Mouse (Mus musculus) heart, embryonic 16.5 days (tissue): ENCODE results near the gene Krtap4-6. TPM values are rescaled to one million over a fixed set of nuclear protein-coding genes. Genes with fewer than 3 reads are reported as not detected.
"Not testable (repeated sequence)": the region's sequence is repeated elsewhere in the genome, so short reads cannot be mapped to it uniquely, and the experiment has no call there.

Source experiments
- ATAC-seq: fragments of 200-750 bp; cut with Nextera tagmentation; replicated peaks from 2 replicates; pipeline ENCODE4 v1.8.0; 2017; ENCODE audit warnings: moderate number of reproducible peaks; ENCODE audit not compliant: insufficient read depth, low FRiP score; ENCODE audit errors: extremely low read depth
- H3K27ac ChIP-seq: fragments of 300-500 bp; sonication (generic); 2 replicates; pipeline ENCODE4 v1.5.1; 2014; ENCODE audit warnings: mild to moderate bottlenecking, low read length, control low read depth, moderate library complexity
- H3K27me3 ChIP-seq: fragments of 300-500 bp; sonication (generic); 2 replicates; pipeline ENCODE4 v1.6.1; 2014; ENCODE audit warnings: low read length, mixed read lengths; ENCODE audit not compliant: control insufficient read depth, insufficient read depth
- H3K36me3 ChIP-seq: fragments of 300-500 bp; sonication (generic); 2 replicates; pipeline ENCODE4 v1.6.1; 2014; ENCODE audit not compliant: control insufficient read depth, insufficient read depth
- H3K4me1 ChIP-seq: fragments of 300-500 bp; sonication (generic); 2 replicates; pipeline ENCODE4 v1.6.1; 2014; ENCODE audit warnings: low read length, mixed read lengths; ENCODE audit not compliant: control insufficient read depth, insufficient read depth
- H3K4me2 ChIP-seq: fragments of 300-500 bp; sonication (generic); 2 replicates; pipeline ENCODE4 v1.6.1; 2014; ENCODE audit warnings: low read depth, mild to moderate bottlenecking, control low read depth, low read length
- H3K4me3 ChIP-seq: fragments of 300-500 bp; sonication (generic); 2 replicates; pipeline ENCODE4 v1.5.1; 2014; ENCODE audit warnings: mild to moderate bottlenecking, control low read depth, low read length
- H3K9ac ChIP-seq: fragments of 300-500 bp; sonication (generic); 2 replicates; pipeline ENCODE4 v1.6.1; 2014; ENCODE audit warnings: low read length, control low read depth
- H3K9me3 ChIP-seq: fragments of 300-500 bp; sonication (generic); replicated peaks from 2 replicates; pipeline ENCODE4 v1.6.1; 2016; ENCODE audit warnings: low read length; ENCODE audit not compliant: control insufficient read depth
- WGBS: fragments of 180-500 bp; shearing (Covaris S2); extraction: QIAGEN DNeasy Blood & Tissue Kit; methylation state at CpG from one replicate; pipeline ENCODE4 v1.1.7; 2014; 5-methylcytosine and 5-hydroxymethylcytosine counted together
- polyA plus RNA-seq: library from polyadenylated mRNA; unstranded; fragments of >200 nt; fragmentation: Nextera tagmentation; extraction: Ambion mirVana; gene quantifications from 2 replicates; pipeline ENCODE4 v1.2.1, GENCODE M21; 2015

The Krtap4-6 gene
- polyA plus RNA-seq, 1 experiment from 2014 or later = not detected

GRCm38 (mm10) chr11:99646444-99646843 lies 19.3 kb downstream of the Krtap4-6 start:
- no peak for ATAC-seq
- H3K27ac ChIP-seq = no peak overlapping the region
- H3K27me3 ChIP-seq = no peaks in the 10 kb centered on the region
- H3K36me3 ChIP-seq = no peaks in the 10 kb centered on the region
- H3K4me2 ChIP-seq = no peak overlapping the region
- H3K9me3 ChIP-seq = no peaks in the 10 kb centered on the region; the same call in 1 of the 2 replicates
- 76% methylated on average over 15 of the region's 15 CpGs for WGBS
- no peak overlapping the region for H3K9ac ChIP-seq
- H3K4me1 ChIP-seq = no peaks in the 10 kb centered on the region
- H3K4me3 ChIP-seq = no peak overlapping the region

GRCm38 (mm10) chr11:99644351-99644750 lies 21.4 kb downstream of the Krtap4-6 start:
- no peak for ATAC-seq

GRCm38 (mm10) chr11:99643635-99644139 lies 22.1 kb downstream of the Krtap4-6 start, which contains the start of gene Krtap4-7:
TSS of gene Krtap4-7 (minus strand) at chr11:99644089.
- H3K4me1 ChIP-seq, H3K9me3 ChIP-seq, H3K36me3 ChIP-seq, H3K4me3 ChIP-seq, H3K9ac ChIP-seq, H3K4me2 ChIP-seq, ATAC-seq, H3K27me3 ChIP-seq, H3K27ac ChIP-seq: not testable (repeated sequence)
- WGBS = 81% methylated on average over 9 of the region's 9 CpGs

More at GRCm38 (mm10) chr11:99644351-99644750, 21.4 kb downstream of the Krtap4-6 start:
- 73% methylated on average over 3 of the region's 3 CpGs for WGBS
- Histone ChIP-seq H3K4me2 (no peak overlapping the region), H3K4me1 (no peaks in the 10 kb centered on the region), H3K27ac (no peak overlapping the region), H3K36me3 (no peaks in the 10 kb centered on the region), H3K27me3 (no peaks in the 10 kb centered on the region), H3K4me3 (no peak overlapping the region), H3K9me3 (no peaks in the 10 kb centered on the region), H3K9ac (no peak overlapping the region)

GRCm38 (mm10) chr11:99640926-99641325 lies 24.8 kb downstream of the Krtap4-6 start:
- ATAC-seq = no peak
- no peaks in the 10 kb centered on the region for H3K27me3 ChIP-seq
- no peaks in the 10 kb centered on the region for H3K4me1 ChIP-seq
- H3K4me2 ChIP-seq = no peak overlapping the region
- H3K9me3 ChIP-seq = no peaks in the 10 kb centered on the region
- no peak overlapping the region for H3K4me3 ChIP-seq
- no peak overlapping the region for H3K9ac ChIP-seq
- H3K27ac ChIP-seq = no peak overlapping the region
- WGBS = 14% methylated on average over 1 of the region's 1 CpGs
- H3K36me3 ChIP-seq = no peaks in the 10 kb centered on the region

GRCm38 (mm10) chr11:99637086-99637485 lies 28.7 kb downstream of the Krtap4-6 start:
- no peak for ATAC-seq
- no peaks in the 10 kb centered on the region for H3K27me3 ChIP-seq
- no peak overlapping the region for H3K4me3 ChIP-seq
- H3K4me1 ChIP-seq = no peaks in the 10 kb centered on the region
- H3K27ac ChIP-seq = no peak overlapping the region
- no peak overlapping the region for H3K9ac ChIP-seq
- WGBS = 38% methylated on average over 1 of the region's 1 CpGs
- H3K4me2 ChIP-seq = no peak overlapping the region
- H3K9me3 ChIP-seq = no peaks in the 10 kb centered on the region
- H3K36me3 ChIP-seq = no peaks in the 10 kb centered on the region

GRCm38 (mm10) chr11:99634653-99635134 lies 31.1 kb downstream of the Krtap4-6 start, which contains the start of gene Krtap4-2:
TSS of gene Krtap4-2 (minus strand) at chr11:99635084.
- no peaks in the 10 kb centered on the region for H3K4me1 ChIP-seq
- no peaks in the 10 kb centered on the region for H3K36me3 ChIP-seq
- H3K4me2 ChIP-seq = no peak within 1 kb of the TSS
- H3K27ac ChIP-seq = no peak within 1 kb of the TSS
- 36% methylated on average over 8 of the region's 8 CpGs for WGBS
- ATAC-seq = no peak
- 0 out of 2 replicates have a peak, but pooled peaks cover 3% of the 10 kb centered on the region for H3K27me3 ChIP-seq
- no peak within 1 kb of the TSS for H3K9ac ChIP-seq
- no peaks in the 10 kb centered on the region for H3K9me3 ChIP-seq
- no peak within 1 kb of the TSS for H3K4me3 ChIP-seq

- Histone ChIP-seq H3K4me3 (no peak overlapping the region), H3K9ac (no peak overlapping the region), H3K4me1 (no peaks in the 10 kb centered on the region), H3K36me3 (no peaks in the 10 kb centered on the region), H3K9me3 (no peaks in the 10 kb centered on the region), H3K4me2 (no peak overlapping the region), H3K27me3 (0 out of 2 replicates have a peak, but pooled peaks cover 3% of the 10 kb centered on the region), H3K27ac (no peak overlapping the region)
- WGBS = 45% methylated on average over 2 of the region's 2 CpGs
- ATAC-seq = no peak
These were observed 32.5 kb downstream of the Krtap4-6 start for GRCm38 (mm10) chr11:99633293-99633692.

- H3K36me3 ChIP-seq = no peaks in the 10 kb centered on the region
- H3K4me2 ChIP-seq = no peak overlapping the region
- WGBS = 67% methylated on average over 3 of the region's 3 CpGs
- H3K4me1 ChIP-seq = no peaks in the 10 kb centered on the region
- H3K9ac ChIP-seq = no peak overlapping the region
- ATAC-seq = no peak
- 0 out of 2 replicates have a peak, but pooled peaks cover 3% of the 10 kb centered on the region for H3K27me3 ChIP-seq
- no peak overlapping the region for H3K4me3 ChIP-seq
- no peak overlapping the region for H3K27ac ChIP-seq
- H3K9me3 ChIP-seq = no peaks in the 10 kb centered on the region
These were observed 34.9 kb downstream of the Krtap4-6 start for GRCm38 (mm10) chr11:99630890-99631289.

- Histone ChIP-seq H3K9ac (no peak within 1 kb of the TSS), H3K4me2 (no peak within 1 kb of the TSS), H3K27ac (no peak within 1 kb of the TSS), H3K27me3 (0 out of 2 replicates have a peak, but pooled peaks cover 3% of the 10 kb centered on the region), H3K36me3 (no peaks in the 10 kb centered on the region), H3K4me3 (no peak within 1 kb of the TSS), H3K9me3 (no peaks in the 10 kb centered on the region), H3K4me1 (no peaks in the 10 kb centered on the region)
- 71% methylated on average over 4 of the region's 4 CpGs for WGBS
- ATAC-seq = no peak
These were observed 37.6 kb downstream of the Krtap4-6 start, which contains the start of gene Krtap4-1 for GRCm38 (mm10) chr11:99628138-99628537. TSS of gene Krtap4-1 (minus strand) at chr11:99628238.
